Mouse (Mus musculus) liver, adult 2 months (tissue): ENCODE measurements at regions not wholly inside any gene's neighbourhood (a gene's known extent, or its start where the extent isn't known, plus 50 kb on each side); places are given as distances from the start of the nearest gene placed in this dataset.

Experiments
- DNase-seq: peaks from one replicate; pipeline ENCODE4 v3.0.0-alpha.2; 2011; ENCODE audit warnings: low read depth, low spot score; ENCODE audit errors: extremely low read depth
- H3K27ac ChIP-seq: fragments of 200-500 bp; replicated peaks from 2 replicates; pipeline ENCODE4 v1.5.1; 2012; ENCODE audit warnings: low read depth, mild to moderate bottlenecking, control low read depth, inconsistent platforms, low read length; ENCODE audit not compliant: insufficient read depth
- H3K27me3 ChIP-seq: fragments of 200-500 bp; 2 replicates; pipeline ENCODE4 v1.6.1; 2012; ENCODE audit warnings: mild to moderate bottlenecking, moderate library complexity, low read length, inconsistent platforms; ENCODE audit not compliant: control insufficient read depth, insufficient read depth
- H3K36me3 ChIP-seq: fragments of 200-500 bp; 2 replicates; pipeline ENCODE4 v1.6.1; 2012; ENCODE audit warnings: low read length, inconsistent platforms; ENCODE audit not compliant: control insufficient read depth, insufficient read depth
- H3K4me1 ChIP-seq: fragments of 200-500 bp; 2 replicates; pipeline ENCODE4 v1.6.1; 2011; ENCODE audit warnings: low read length; ENCODE audit not compliant: control insufficient read depth, insufficient read depth
- H3K4me3 ChIP-seq: fragments of 200-500 bp; 2 replicates; pipeline ENCODE4 v1.5.1; 2011; ENCODE audit warnings: low read depth, mild to moderate bottlenecking, control low read depth, low read length, moderate library complexity; ENCODE audit not compliant: insufficient read depth
- H3K79me2 ChIP-seq: fragments of 200-500 bp; 2 replicates; pipeline ENCODE4 v1.6.1; 2012; ENCODE audit warnings: inconsistent platforms, mild to moderate bottlenecking, low read length, moderate library complexity; ENCODE audit not compliant: control insufficient read depth, insufficient read depth
- H3K9ac ChIP-seq: fragments of 200-500 bp; 2 replicates; pipeline ENCODE4 v1.6.1; 2012; ENCODE audit warnings: low read depth, mild to moderate bottlenecking, control low read depth, inconsistent platforms, low read length
- CTCF ChIP-seq: fragments of 200-500 bp; IDR thresholded peaks from 2 replicates; pipeline ENCODE4 v1.5.1; 2011; ENCODE audit warnings: low read depth, low read length, control low read depth
- POLR2A ChIP-seq: fragments of 200-500 bp; IDR thresholded peaks from 2 replicates; pipeline ENCODE4 v1.6.1; 2011; ENCODE audit warnings: low read length, control low read depth; ENCODE audit not compliant: insufficient read depth; ENCODE audit errors: extremely low read depth
- WGBS: fragments of 180-500 bp; shearing (Covaris S2); methylation state at CpG from one replicate; pipeline ENCODE4 v1.1.7; 2018; 5-methylcytosine and 5-hydroxymethylcytosine counted together

DNA sequence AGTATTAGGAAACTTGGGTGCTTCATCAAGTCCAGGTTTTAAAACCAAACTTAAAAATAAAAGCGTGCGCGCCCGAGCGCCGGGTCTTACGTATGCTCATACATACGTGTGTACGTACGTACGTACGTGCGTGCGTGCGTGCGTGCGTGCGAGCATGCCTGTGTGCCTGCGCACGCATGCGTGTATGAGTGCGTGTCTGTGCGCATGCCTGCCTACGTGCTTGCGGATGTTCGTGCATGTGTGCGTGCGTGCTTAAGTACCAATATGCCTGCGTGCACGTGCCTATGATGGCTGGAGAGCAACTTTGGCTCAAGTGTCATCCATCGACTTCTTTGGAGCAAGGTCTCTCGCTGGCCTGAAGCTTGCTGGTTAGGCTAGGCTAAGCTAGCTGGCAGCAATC lies 68.5 kb upstream of the Cdyl2 start:
- WGBS, result 94% methylated on average over 32 of the region's 32 CpGs
- TF ChIP-seq POLR2A (no peak), CTCF (no peak)

DNA sequence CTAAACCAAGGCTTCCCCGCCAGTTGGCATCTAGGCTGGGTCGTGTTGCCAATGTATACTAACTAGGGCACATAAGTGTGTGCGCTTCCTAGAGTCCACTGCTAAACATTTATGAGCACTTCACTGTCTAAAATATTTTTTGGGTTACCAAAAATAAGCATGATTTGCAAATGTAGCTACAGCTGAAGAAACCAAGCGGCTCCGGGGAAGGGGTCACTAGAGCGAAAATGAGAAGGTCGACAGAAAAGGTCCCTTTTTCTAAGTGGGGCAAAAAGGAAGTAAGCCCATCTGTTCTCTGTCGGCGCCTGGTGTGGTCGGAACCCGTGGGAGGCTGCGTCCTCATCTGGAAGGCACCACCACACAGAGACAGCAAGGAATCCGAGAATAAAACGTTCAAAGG lies 67.8 kb upstream of the Cdyl2 start:
- Histone ChIP-seq H3K79me2 (no peaks in the 10 kb centered on the region), H3K4me3 (no peak overlapping the region), H3K4me1 (no peaks in the 10 kb centered on the region), H3K9ac (no peak overlapping the region), H3K36me3 (no peaks in the 10 kb centered on the region), H3K27ac (no peak overlapping the region), H3K27me3 (no peaks in the 10 kb centered on the region)
- 83% methylated on average over 14 of the region's 14 CpGs for WGBS
- no peak for DNase-seq
- no peak for TF ChIP-seq POLR2A
- no peak for TF ChIP-seq CTCF

More for the DNA sequence above, 68.5 kb upstream of the Cdyl2 start:
- Histone ChIP-seq H3K9ac (no peak overlapping the region), H3K36me3 (no peaks in the 10 kb centered on the region), H3K4me1 (no peaks in the 10 kb centered on the region), H3K27me3 (no peaks in the 10 kb centered on the region), H3K79me2 (no peaks in the 10 kb centered on the region), H3K4me3 (no peak overlapping the region), H3K27ac (no peak overlapping the region)
- DNase-seq, result no peak

DNA sequence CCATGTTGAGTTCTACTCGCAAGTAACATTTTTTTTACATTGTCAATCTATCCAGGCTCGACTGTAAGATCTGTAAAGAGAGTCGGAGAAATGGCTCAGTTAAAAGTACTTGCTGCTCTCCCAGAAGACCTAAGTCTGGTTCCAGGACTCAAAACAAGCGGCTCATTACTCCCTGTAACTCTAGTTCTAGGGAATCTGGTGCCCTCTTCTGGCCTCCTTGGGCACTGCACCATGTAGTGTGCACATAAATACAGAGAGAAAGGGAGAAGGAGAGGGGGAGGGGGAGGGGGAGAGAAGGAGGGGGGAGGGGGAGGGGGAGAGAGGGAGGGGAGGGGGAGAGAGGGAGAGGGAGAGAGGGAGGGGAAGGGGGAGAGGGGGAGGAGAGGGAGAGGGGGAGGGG lies 66.2 kb upstream of the Cdyl2 start:
- Histone ChIP-seq H3K79me2 (no peaks in the 10 kb centered on the region), H3K27me3 (no peaks in the 10 kb centered on the region), H3K9ac (no peak overlapping the region), H3K27ac (no peak overlapping the region), H3K36me3 (no peaks in the 10 kb centered on the region), H3K4me3 (no peak overlapping the region), H3K4me1 (no peaks in the 10 kb centered on the region)
- no peak for DNase-seq
- TF ChIP-seq CTCF (peak; percentile 37; the same call in 1 of the 2 replicates), POLR2A (no peak)
- 90% methylated on average over 4 of the region's 4 CpGs for WGBS

GRCm38 (mm10) chr8:116795713-116796112 lies 62.9 kb upstream of the Cdyl2 start:
- Histone ChIP-seq H3K27me3 (no peaks in the 10 kb centered on the region), H3K79me2 (no peaks in the 10 kb centered on the region), H3K9ac (no peak overlapping the region), H3K4me3 (no peak overlapping the region), H3K4me1 (peaks cover 3% of the 10 kb centered on the region; the same call in 1 of the 2 replicates), H3K27ac (no peak overlapping the region), H3K36me3 (no peaks in the 10 kb centered on the region)
- TF ChIP-seq CTCF (no peak), POLR2A (no peak)
- DNase-seq, result no peak
- WGBS, result 91% methylated on average over 6 of the region's 6 CpGs

DNA sequence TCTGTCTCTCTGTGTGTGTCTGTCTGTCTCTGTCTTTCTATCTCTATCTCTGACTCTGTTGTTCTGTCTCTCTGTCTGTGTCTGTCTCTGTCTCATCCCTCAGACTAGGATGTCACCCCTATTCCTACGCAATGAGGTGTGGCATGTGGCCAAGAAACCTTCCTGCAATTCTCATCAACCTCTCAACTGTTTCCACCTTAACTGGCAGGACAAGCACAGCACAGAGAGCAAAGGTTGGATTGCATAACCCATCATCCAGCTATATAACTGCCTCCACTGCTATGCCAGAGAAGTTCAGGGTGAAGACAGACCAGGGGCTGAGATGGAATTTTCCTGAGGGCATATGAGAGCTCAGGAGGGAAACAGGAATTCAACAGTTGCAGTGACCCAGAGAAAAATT lies 60.3 kb upstream of the Cdyl2 start:
- Histone ChIP-seq H3K4me3 (no peak overlapping the region), H3K4me1 (peaks cover 3% of the 10 kb centered on the region; the same call in 1 of the 2 replicates), H3K9ac (no peak overlapping the region), H3K27ac (no peak overlapping the region), H3K79me2 (no peaks in the 10 kb centered on the region), H3K27me3 (no peaks in the 10 kb centered on the region), H3K36me3 (no peaks in the 10 kb centered on the region)
- TF ChIP-seq CTCF (no peak), POLR2A (no peak)
- DNase-seq, result peak; percentile 90
- WGBS, result 5% methylated on average over 1 of the region's 1 CpGs

- 84% methylated on average over 16 of the region's 16 CpGs for WGBS
- Histone ChIP-seq H3K36me3 (no peaks in the 10 kb centered on the region), H3K27me3 (no peaks in the 10 kb centered on the region), H3K9ac (no peak overlapping the region), H3K4me3 (no peak overlapping the region), H3K27ac (no peak overlapping the region), H3K79me2 (no peaks in the 10 kb centered on the region), H3K4me1 (peaks cover 3% of the 10 kb centered on the region; the same call in 1 of the 2 replicates)
- no peak for DNase-seq
- TF ChIP-seq CTCF (no peak), POLR2A (no peak)
These were observed 57.5 kb upstream of the Cdyl2 start for GRCm38 (mm10) chr8:116790294-116790693.
